Mouse (Mus musculus): ENCODE measurements at regions not wholly inside any gene's neighbourhood (a gene's known extent, or its start where the extent isn't known, plus 50 kb on each side); places are given as distances from the start of the nearest gene placed in this dataset.
"Not testable (repeated sequence)": the region's sequence is repeated elsewhere in the genome, so short reads cannot be mapped to it uniquely, and the experiment has no call there.

- DNase-seq (ENCODE audit: low spot score in 2 of 2), result no peak
Observed at GRCm38 (mm10) chr17:55186361-55186760, 258.8 kb upstream of the St6gal2 start.

GRCm38 (mm10) chr17:55186826-55187225, 258.4 kb upstream of the St6gal2 start:
- no peak for DNase-seq (ENCODE audit: low spot score in 2 of 2)

GRCm38 (mm10) chr17:55206585-55206984, 238.6 kb upstream of the St6gal2 start:
- no peak for DNase-seq (ENCODE audit: low spot score in 2 of 2)

DNA sequence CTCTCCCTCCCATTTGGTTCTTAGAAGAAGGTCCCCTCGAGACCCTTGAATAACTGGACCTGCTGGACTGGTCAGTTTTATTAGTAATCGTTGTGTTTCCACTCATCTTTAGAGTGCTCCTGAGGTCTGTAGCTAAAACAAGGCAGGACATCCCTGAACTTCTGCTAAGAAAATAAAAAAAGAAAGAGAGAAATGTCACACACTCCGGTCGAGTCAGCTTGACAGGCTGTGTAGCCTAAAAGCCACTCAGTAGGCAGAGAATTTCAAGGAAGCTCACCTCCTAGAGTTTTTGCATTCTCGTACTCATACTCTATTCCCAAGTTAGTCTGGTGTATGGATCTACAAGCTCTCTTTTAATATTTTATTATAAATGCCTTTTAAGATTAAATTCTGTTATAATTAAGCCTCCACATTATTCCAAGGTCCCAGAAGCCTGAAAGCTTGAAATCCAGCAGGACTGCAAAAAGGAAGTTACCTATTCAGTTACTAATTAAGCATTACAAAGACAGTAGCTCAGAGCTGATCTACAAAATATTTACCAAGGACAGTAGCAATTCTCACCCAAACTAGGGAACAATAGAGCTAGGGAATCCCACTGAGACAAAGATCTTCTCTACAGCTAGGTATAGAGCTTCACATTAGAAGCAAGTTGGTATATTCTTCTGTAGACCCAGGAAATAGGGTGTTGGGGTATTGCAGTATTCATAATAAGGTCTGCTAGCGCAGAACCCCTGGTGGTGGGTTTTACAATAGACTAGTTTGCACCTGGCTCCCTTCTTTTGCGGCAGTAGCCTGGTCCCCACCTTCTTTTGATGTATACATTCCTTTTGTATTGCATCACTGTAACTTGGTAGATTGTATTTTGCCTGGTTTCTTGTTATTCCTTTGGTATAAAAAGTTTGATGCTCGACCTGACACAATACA, 226.7 kb upstream of the St6gal2 start:
- DNase-seq (ENCODE audit: low spot score in 2 of 2), result not testable (repeated sequence)

GRCm38 (mm10) chr17:55224058-55224457, 221.1 kb upstream of the St6gal2 start:
- DNase-seq (ENCODE audit: low spot score in 2 of 2), result no peak

DNA sequence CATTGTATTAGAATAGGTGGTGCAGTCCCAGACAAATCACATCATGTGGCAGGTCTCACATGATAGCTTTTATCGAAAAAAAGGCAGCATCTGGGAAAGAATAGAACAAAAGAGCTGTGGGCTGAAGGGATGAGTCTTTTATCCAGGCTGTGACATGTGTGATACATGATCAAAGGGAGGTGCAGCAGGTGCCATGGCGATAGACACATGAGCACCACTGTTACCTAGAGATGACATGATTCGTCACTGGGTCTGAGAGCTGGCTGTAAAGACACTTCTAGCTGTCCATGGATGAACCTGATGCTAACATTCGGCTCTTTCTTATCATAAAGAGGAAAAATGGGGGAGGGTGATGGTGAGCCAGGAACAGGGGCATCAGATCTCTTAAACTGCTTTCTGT, 210.9 kb upstream of the St6gal2 start:
- no peak for DNase-seq (ENCODE audit: low spot score in 2 of 2)

GRCm38 (mm10) chr17:55262638-55263037, 182.5 kb upstream of the St6gal2 start:
- no peak for DNase-seq (ENCODE audit: low spot score in 2 of 2)

DNA sequence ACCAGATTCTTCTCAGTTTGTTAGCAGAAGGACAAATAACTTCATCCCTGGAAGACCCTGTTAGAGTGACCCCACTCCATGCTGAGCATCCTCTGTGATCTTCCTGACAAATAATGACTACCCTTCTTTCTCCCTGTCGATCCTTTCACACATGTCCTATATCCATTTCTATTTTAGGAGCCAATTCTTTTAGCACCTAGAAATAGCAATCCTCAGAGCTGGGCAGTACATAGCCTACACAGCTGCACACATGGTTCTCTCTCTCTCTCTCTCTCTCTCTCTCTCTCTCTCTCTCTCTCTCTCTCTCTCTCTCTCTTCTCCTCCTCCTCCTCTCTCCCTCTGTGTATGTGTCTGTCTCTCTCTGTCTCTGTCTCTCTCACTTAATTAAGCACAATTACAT, 168.6 kb upstream of the St6gal2 start:
- DNase-seq (ENCODE audit: low spot score in 2 of 2), result no peak

DNA sequence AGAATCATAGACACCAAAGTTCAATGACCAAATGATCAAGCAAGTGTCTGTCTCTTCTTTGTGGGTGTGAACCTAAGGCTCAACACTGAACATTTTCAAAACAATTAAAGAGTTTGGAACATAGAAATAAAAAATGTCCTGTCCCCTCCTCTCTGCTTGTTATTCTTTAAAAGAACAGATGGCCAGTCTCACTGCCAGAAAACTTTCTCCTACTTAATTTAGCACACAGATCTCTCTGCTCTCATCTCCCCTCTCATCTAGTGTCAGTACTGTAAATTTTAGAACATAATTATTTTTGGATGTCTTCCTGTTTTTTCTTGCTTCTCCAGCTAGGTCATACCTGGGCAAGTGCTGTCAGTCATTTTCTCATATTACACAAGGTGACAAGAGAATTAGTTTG, 163.9 kb upstream of the St6gal2 start:
- DNase-seq (ENCODE audit: low spot score in 2 of 2), result peak; percentile 34 to 35

DNA sequence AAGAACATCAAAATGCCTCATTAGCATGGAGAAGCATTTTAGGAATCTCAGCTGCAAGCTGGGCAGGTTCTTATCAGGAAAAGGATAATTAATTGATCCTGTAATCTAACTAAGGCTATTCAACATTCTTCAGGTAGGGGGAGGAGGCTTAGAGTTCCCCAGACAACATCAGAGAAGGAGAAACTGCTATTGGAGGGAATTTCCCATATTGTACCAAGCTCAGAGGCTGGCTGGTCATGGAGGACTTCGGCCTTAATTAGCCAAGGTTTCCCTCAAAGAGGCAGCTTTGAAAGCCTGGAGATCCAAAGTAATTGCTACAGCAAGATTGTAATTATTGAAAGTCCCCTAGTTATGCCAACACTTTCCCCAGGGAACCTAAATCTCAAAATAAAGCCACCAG, 156.6 kb upstream of the St6gal2 start:
- DNase-seq (ENCODE audit: low spot score in 2 of 2), result no peak

GRCm38 (mm10) chr17:55292656-55293055, 152.5 kb upstream of the St6gal2 start:
- peak; percentile 40 to 53 for DNase-seq (ENCODE audit: low spot score in 2 of 2)

GRCm38 (mm10) chr17:55296701-55297100, 148.5 kb upstream of the St6gal2 start:
- DNase-seq (ENCODE audit: low spot score in 2 of 2), result no peak

DNA sequence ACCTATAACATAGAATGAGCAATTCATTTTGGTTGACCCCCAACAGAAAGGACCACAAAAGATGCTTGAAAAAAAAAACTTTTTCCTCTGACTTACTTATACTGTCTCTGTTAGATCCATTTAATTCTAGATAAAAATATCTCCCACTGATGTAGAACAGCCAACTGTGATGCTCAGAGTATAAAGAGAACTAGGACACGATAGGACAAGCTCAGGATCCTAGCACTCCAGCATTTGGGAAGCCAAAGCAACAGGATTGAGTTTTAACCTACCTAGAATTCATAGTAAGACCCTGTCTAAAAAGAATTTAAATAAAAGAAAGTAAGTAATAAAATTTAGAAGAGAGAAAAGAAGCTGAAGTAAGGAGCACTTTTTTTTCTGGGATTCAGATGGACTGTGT, 146.3 kb upstream of the St6gal2 start:
- no peak for DNase-seq (ENCODE audit: low spot score in 2 of 2)

- no peak for DNase-seq (ENCODE audit: low spot score in 2 of 2)
Observed at GRCm38 (mm10) chr17:55320959-55321358, 124.2 kb upstream of the St6gal2 start.

- DNase-seq (ENCODE audit: low spot score in 2 of 2), result no peak
Observed at GRCm38 (mm10) chr17:55359305-55359704, 85.9 kb upstream of the St6gal2 start.

GRCm38 (mm10) chr17:55367064-55367463, 78.1 kb upstream of the St6gal2 start:
- DNase-seq (ENCODE audit: low spot score in 2 of 2), result no peak

GRCm38 (mm10) chr17:55367464-55368207, 77.5 kb upstream of the St6gal2 start:
- peak in 1 of 2 experiments; percentile 4 for DNase-seq (ENCODE audit: low spot score in 2 of 2)

Measured in left cerebral cortex, adult 18-20 months (tissue).